Mouse (Mus musculus) midbrain, embryonic 10.5 days (tissue): Measurements from ENCODE around the gene Cxcl15. TPM values are rescaled to one million over a fixed set of nuclear protein-coding genes. Genes with fewer than 3 reads are reported as not detected.

Source experiments
- DNase-seq: peaks from one replicate; pipeline ENCODE4 v3.0.0-alpha.2; 2017; ENCODE audit warnings: low spot score
- H3K27ac ChIP-seq: fragments of 300-500 bp; sonication (generic); replicated peaks from 2 replicates; pipeline ENCODE4 v1.5.1; 2016; ENCODE audit warnings: mild to moderate bottlenecking
- H3K27me3 ChIP-seq: fragments of 300-500 bp; sonication (generic); 2 replicates; pipeline ENCODE4 v1.6.1; 2016; ENCODE audit warnings: low read depth, mild to moderate bottlenecking; ENCODE audit not compliant: poor library complexity, severe bottlenecking
- H3K36me3 ChIP-seq: fragments of 300-500 bp; sonication (generic); 2 replicates; pipeline ENCODE4 v1.6.1; 2016; ENCODE audit warnings: mild to moderate bottlenecking, moderate library complexity
- H3K4me1 ChIP-seq: fragments of 300-500 bp; sonication (generic); 2 replicates; pipeline ENCODE4 v1.6.1; 2016
- H3K4me3 ChIP-seq: fragments of 300-500 bp; sonication (generic); 2 replicates; pipeline ENCODE4 v1.5.1; 2016; ENCODE audit warnings: mild to moderate bottlenecking, moderate library complexity
- H3K9me3 ChIP-seq: fragments of 300-500 bp; sonication (generic); replicated peaks from 2 replicates; pipeline ENCODE4 v1.6.1; 2016; ENCODE audit warnings: mild to moderate bottlenecking
- WGBS: fragments of 180-500 bp; shearing (Covaris S2); methylation state at CpG from one replicate; pipeline ENCODE4 v1.1.7; 2016; 5-methylcytosine and 5-hydroxymethylcytosine counted together
- polyA plus RNA-seq: library from polyadenylated mRNA; unstranded; fragments of >200 nt; fragmentation: Nextera tagmentation; extraction: Ambion mirVana; gene quantifications from 2 replicates; pipeline ENCODE4 v1.2.1, GENCODE M21; 2016

Gene Cxcl15
- polyA plus RNA-seq = not detected in 2 replicates

- no peaks in the 10 kb centered on the region for H3K4me1 ChIP-seq
- H3K9me3 ChIP-seq = no peaks in the 10 kb centered on the region
- H3K27me3 ChIP-seq = peaks cover 6% of the 10 kb centered on the region; the same call in 1 of the 2 replicates
- H3K36me3 ChIP-seq = no peaks in the 10 kb centered on the region
- DNase-seq = no peak
- H3K4me3 ChIP-seq = no peak within 1 kb of the TSS
- no peak within 1 kb of the TSS for H3K27ac ChIP-seq
- 73% methylated on average over 5 of the region's 5 CpGs for WGBS
Observed at GRCm38 (mm10) chr5:90794195-90794625, at the start of gene Cxcl15. TSS of gene Cxcl15 (plus strand) at chr5:90794534.

GRCm38 (mm10) chr5:90753934-90754333, 40.4 kb upstream of the Cxcl15 start:
- no peak overlapping the region for H3K27ac ChIP-seq
- DNase-seq = no peak
- no peaks in the 10 kb centered on the region for H3K9me3 ChIP-seq
- peaks cover 30% of the 10 kb centered on the region for H3K4me1 ChIP-seq
- H3K27me3 ChIP-seq = peaks cover 21% of the 10 kb centered on the region
- 87% methylated on average over 1 of the region's 1 CpGs for WGBS
- no peak overlapping the region for H3K4me3 ChIP-seq
- no peaks in the 10 kb centered on the region for H3K36me3 ChIP-seq

GRCm38 (mm10) chr5:90758020-90758605, 36.2 kb upstream of the Cxcl15 start:
- no peak for DNase-seq
- no peaks in the 10 kb centered on the region for H3K9me3 ChIP-seq
- H3K4me3 ChIP-seq = no peak overlapping the region
- H3K27ac ChIP-seq = no peak overlapping the region
- peaks cover 46% of the 10 kb centered on the region for H3K27me3 ChIP-seq
- peaks cover 44% of the 10 kb centered on the region for H3K4me1 ChIP-seq
- H3K36me3 ChIP-seq = no peaks in the 10 kb centered on the region
- 33% methylated on average over 5 of the region's 5 CpGs for WGBS

DNA sequence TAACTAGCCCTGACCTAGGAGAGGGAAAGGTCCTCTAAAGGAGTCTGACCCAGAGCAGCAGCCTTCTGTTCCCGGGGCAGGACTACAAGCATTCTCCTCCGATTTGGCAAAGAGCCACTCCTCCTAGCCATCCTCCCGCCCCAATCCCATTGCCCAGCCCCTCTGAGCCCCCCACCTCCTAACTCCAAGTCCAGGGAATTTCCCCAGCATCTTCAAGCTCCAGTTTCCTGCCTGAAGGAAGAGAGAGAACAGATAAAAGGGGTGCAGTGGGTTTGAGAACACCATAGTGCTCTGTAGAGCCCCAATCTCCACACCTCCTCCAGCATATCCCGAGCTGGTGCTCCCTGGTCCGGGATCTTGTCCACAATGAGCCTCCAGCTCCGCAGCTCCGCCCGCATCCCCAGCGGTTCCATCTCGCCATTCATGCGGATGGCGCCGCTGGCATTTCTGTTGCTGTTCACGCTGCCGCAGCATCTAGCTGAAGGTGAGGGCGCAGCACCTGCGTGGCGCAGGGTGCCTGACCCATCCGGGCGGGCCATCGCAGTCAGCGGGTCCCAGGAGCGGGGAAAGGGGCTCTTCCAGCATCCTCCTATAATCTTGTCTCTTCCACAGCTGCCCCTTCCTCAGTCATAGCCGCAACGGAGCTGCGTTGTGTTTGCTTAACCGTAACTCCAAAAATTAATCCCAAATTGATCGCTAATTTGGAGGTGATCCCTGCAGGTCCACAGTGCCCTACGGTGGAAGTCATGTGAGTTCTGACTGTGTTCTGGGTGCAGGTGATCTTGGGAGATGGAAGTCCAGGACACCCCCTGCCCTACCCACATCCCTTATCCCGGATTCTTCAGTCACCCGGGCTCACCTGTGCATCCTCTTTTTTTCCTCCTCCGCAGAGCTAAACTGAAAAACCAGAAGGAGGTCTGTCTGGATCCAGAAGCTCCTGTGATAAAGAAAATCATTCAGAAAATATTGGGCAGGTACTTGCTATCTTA, 35.0 kb upstream of the Cxcl15 start, which contains the start of gene Cxcl5:
Cxcl5 (plus strand) TSS at position 284 of the 989 bp plus-strand sequence.
- Histone ChIP-seq H3K4me1 (peaks cover 44% of the 10 kb centered on the region), H3K4me3 (peak within 1 kb of the TSS; percentile 57), H3K36me3 (no peaks in the 10 kb centered on the region), H3K27ac (no peak within 1 kb of the TSS), H3K27me3 (peaks cover 46% of the 10 kb centered on the region), H3K9me3 (no peaks in the 10 kb centered on the region)
- WGBS = 4% methylated on average over 32 of the region's 32 CpGs
- peak; percentile 44 for DNase-seq

GRCm38 (mm10) chr5:90760303-90760702, 34.0 kb upstream of the Cxcl15 start:
- Histone ChIP-seq H3K4me1 (peaks cover 40% of the 10 kb centered on the region), H3K36me3 (no peaks in the 10 kb centered on the region), H3K4me3 (no peak overlapping the region), H3K27me3 (peaks cover 46% of the 10 kb centered on the region), H3K9me3 (no peaks in the 10 kb centered on the region), H3K27ac (no peak overlapping the region)
- 54% methylated on average over 4 of the region's 4 CpGs for WGBS
- DNase-seq = no peak

DNA sequence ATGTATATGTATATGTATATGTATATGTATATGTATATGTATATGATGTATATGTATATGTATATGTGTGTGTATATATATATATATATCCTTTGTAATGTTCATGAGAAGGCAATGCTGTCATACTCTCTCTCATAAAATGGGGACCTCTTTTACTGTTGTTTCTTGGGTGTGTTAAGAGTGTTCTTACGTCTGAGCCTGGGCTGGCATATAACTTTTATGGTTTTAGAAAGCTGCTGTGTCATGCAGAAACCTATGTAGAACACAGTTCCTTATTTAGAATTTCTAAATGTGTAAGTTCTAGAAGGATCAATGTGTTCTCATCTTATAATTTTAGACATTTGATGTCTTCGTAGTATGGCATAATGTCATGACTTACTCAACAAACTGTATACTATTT, 33.5 kb upstream of the Cxcl15 start:
- H3K27ac ChIP-seq = no peak overlapping the region
- H3K4me3 ChIP-seq = no peak overlapping the region
- WGBS = 94% methylated on average over 2 of the region's 2 CpGs
- peaks cover 46% of the 10 kb centered on the region for H3K27me3 ChIP-seq
- no peak for DNase-seq
- H3K36me3 ChIP-seq = no peaks in the 10 kb centered on the region
- H3K9me3 ChIP-seq = no peaks in the 10 kb centered on the region
- peaks cover 35% of the 10 kb centered on the region for H3K4me1 ChIP-seq

GRCm38 (mm10) chr5:90761834-90762233, 32.5 kb upstream of the Cxcl15 start:
- WGBS = 88% methylated on average over 3 of the region's 3 CpGs

DNA sequence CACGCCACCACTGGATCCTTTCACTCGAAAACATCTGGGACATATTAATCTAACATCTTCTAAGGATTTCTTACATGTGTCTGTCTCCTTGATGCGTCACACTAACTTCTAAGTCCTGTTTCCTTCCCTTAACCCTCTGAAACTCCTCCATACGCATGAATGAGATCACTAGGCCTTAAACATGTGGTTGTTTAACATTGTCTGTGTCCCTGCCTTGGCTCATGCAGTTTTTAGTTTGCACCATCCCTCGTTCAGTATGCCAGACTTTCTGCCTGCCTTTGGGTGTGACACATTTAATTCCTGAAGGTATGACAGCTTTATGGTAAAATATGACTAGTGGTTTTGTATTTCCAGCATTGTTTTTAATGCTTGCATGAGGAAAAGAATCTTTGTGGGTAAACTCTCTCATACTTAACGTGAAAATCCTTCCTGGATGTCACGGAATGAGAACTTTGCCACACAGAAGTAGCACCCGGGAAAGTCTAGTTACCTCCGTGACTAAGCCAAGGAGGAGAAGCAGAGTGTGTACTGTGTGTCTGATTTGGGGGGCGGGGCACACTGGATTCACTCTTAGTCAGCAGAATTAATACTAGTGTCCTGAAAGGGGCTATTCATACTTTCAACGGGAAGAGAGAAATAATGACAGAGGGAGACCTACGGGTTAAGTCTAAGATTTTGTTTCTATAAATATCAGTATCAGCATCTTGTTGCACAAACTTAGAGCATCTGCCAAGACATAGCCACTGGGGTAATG, 30.2 kb upstream of the Cxcl15 start:
- 84% methylated on average over 12 of the region's 12 CpGs for WGBS
- DNase-seq = no peak
- Histone ChIP-seq H3K27me3 (peaks cover 23% of the 10 kb centered on the region), H3K9me3 (no peaks in the 10 kb centered on the region), H3K36me3 (no peaks in the 10 kb centered on the region), H3K4me3 (no peak overlapping the region), H3K4me1 (peaks cover 12% of the 10 kb centered on the region), H3K27ac (no peak overlapping the region)

More at GRCm38 (mm10) chr5:90761834-90762233, 32.5 kb upstream of the Cxcl15 start:
- Histone ChIP-seq H3K4me1 (peaks cover 26% of the 10 kb centered on the region), H3K27me3 (peaks cover 46% of the 10 kb centered on the region), H3K27ac (no peak overlapping the region), H3K9me3 (no peaks in the 10 kb centered on the region), H3K36me3 (no peaks in the 10 kb centered on the region), H3K4me3 (no peak overlapping the region)
- no peak for DNase-seq

- Histone ChIP-seq H3K27me3 (peaks cover 9% of the 10 kb centered on the region; the same call in 1 of the 2 replicates), H3K9me3 (no peaks in the 10 kb centered on the region), H3K27ac (no peak overlapping the region), H3K4me1 (0 out of 2 replicates have a peak, but pooled peaks cover 4% of the 10 kb centered on the region), H3K36me3 (no peaks in the 10 kb centered on the region), H3K4me3 (no peak overlapping the region)
- no peak for DNase-seq
- 91% methylated on average over 8 of the region's 8 CpGs for WGBS
Observed at GRCm38 (mm10) chr5:90765821-90766606, 28.3 kb upstream of the Cxcl15 start.

- DNase-seq = no peak
- no peaks in the 10 kb centered on the region for H3K27me3 ChIP-seq
- H3K9me3 ChIP-seq = no peaks in the 10 kb centered on the region
- H3K4me3 ChIP-seq = no peak within 1 kb of the TSS
- no peaks in the 10 kb centered on the region for H3K36me3 ChIP-seq
- 72% methylated on average over 3 of the region's 3 CpGs for WGBS
- H3K27ac ChIP-seq = no peak within 1 kb of the TSS
- no peaks in the 10 kb centered on the region for H3K4me1 ChIP-seq
Observed at GRCm38 (mm10) chr5:90768218-90768617, 26.1 kb upstream of the Cxcl15 start, which contains the start of gene Ppbp. TSS of gene Ppbp (plus strand) at chr5:90768518.

DNA sequence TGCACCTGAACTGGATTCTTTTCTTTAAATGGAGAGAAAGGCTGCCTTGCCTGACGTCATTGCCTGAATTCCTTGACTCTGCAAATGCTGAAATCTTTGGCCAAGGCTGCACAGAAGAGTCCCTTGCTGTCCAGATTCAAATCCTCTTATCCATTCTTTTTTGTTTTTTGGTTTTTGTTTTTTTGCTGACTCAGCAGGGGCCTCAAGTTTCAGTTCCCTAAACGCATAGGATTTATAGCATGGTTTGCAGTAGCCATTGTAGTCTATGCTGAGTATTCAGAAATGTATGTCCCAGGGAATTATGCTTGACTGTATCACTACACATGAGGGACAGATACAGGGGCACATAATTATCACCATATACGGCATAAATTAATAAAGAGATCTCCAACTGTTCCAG, 23.0 kb upstream of the Cxcl15 start:
- Histone ChIP-seq H3K4me1 (no peaks in the 10 kb centered on the region), H3K27ac (no peak overlapping the region), H3K9me3 (no peaks in the 10 kb centered on the region), H3K36me3 (no peaks in the 10 kb centered on the region), H3K27me3 (no peaks in the 10 kb centered on the region), H3K4me3 (no peak overlapping the region)
- WGBS = 78% methylated on average over 3 of the region's 3 CpGs
- DNase-seq = no peak
